ENCODE assay signal across 22 mouse cellular contexts in genomic region chr4:133410994-133411393, GRCm38 (mm10).
"Had no signal": no experiment of that assay in that cellular context is flagged by ENCODE, and none has a peak within 500 bp of the region (broad histone marks: within the 10 kb centered on the region; RNA-seq: fewer than 3 reads in every experiment).

No protein-coding gene starts in this region.

- H3K9me3 ChIP-seq: heart, embryonic 12.5 days; hindbrain, embryonic 10.5 days; hindbrain, embryonic 12.5 days; intestine, embryonic 15.5 days; limb, embryonic 12.5 days; liver, embryonic 12.5 days had no signal

- H3K4me3 ChIP-seq: heart, embryonic 12.5 days; hindbrain, embryonic 10.5 days; hindbrain, embryonic 12.5 days; intestine, embryonic 15.5 days; layer of hippocampus, adult 2 months; left cerebral cortex, adult 2 months; limb, embryonic 12.5 days; liver, embryonic 12.5 days had no signal

- H3K27ac ChIP-seq: hindbrain, embryonic 10.5 days; hindbrain, embryonic 12.5 days; hindbrain, embryonic 14.5 days; intestine, embryonic 15.5 days; layer of hippocampus, adult 2 months; left cerebral cortex, adult 2 months; limb, embryonic 12.5 days; liver, embryonic 12.5 days; liver, embryonic 14.5 days had no signal

- H3K4me2 ChIP-seq: heart, embryonic 12.5 days; hindbrain, embryonic 12.5 days; hindbrain, embryonic 14.5 days; intestine, embryonic 15.5 days; limb, embryonic 12.5 days; liver, embryonic 12.5 days had no signal

- H3K27me3 ChIP-seq: heart, embryonic 12.5 days; hindbrain, embryonic 12.5 days; intestine, embryonic 15.5 days; limb, embryonic 12.5 days; liver, embryonic 12.5 days had no signal

- DNase-seq: gastrocnemius, postnatal 10 days; gastrocnemius, postnatal 25 days; heart, postnatal 10 days; heart, postnatal 4 days; kidney, adult 18-20 months; kidney, adult 8-10 months; kidney, postnatal 10 days; kidney, postnatal 25 days; kidney, postnatal 4 days had no signal

- H3K9ac ChIP-seq: heart, embryonic 12.5 days; hindbrain, embryonic 12.5 days; hindbrain, embryonic 14.5 days; intestine, embryonic 15.5 days; limb, embryonic 12.5 days; liver, embryonic 12.5 days; liver, embryonic 14.5 days had no signal

- ATAC-seq: hindbrain, embryonic 16.5 days; inflammation-experienced regulatory T-cells, adult 6 months; intestine, embryonic 15.5 days; intestine, postnatal 0 days; liver, embryonic 12.5 days had no signal
